Mouse (Mus musculus) cerebellum, adult 2 months (tissue): ENCODE measurements around the gene Rbm26. TPM values are rescaled to one million over a fixed set of nuclear protein-coding genes. Genes with fewer than 3 reads are reported as not detected.

ENCODE experiments used
- DNase-seq, 2 experiments: peaks; one replicate each; pipeline ENCODE4 v3.0.0; 2021
- H3K27ac ChIP-seq: fragments of 200-500 bp; 2 replicates; pipeline ENCODE4 v1.5.1; 2012; ENCODE audit warnings: low read length, control low read depth, inconsistent platforms; ENCODE audit not compliant: insufficient read depth
- H3K27me3 ChIP-seq: fragments of 200-500 bp; 2 replicates; pipeline ENCODE4 v1.6.1; 2012; ENCODE audit warnings: inconsistent platforms, mild to moderate bottlenecking, low read length, moderate library complexity; ENCODE audit not compliant: control insufficient read depth, insufficient read depth
- H3K4me1 ChIP-seq: fragments of 200-500 bp; 2 replicates; pipeline ENCODE4 v1.6.1; 2011; ENCODE audit warnings: low read length; ENCODE audit not compliant: control insufficient read depth, insufficient read depth
- H3K4me3 ChIP-seq: fragments of 200-500 bp; replicated peaks from 2 replicates; pipeline ENCODE3; 2011; ENCODE audit warnings: mild to moderate bottlenecking, low read depth, low read length, control low read depth; ENCODE audit not compliant: insufficient read depth
- CTCF ChIP-seq: fragments of 200-500 bp; IDR thresholded peaks from 2 replicates; pipeline ENCODE4 v1.5.1; 2011; ENCODE audit warnings: low read depth, mild to moderate bottlenecking, control low read depth, low read length, moderate library complexity, borderline replicate concordance; ENCODE audit not compliant: insufficient read depth
- POLR2A ChIP-seq: fragments of 200-500 bp; IDR thresholded peaks from 2 replicates; pipeline ENCODE4 v1.6.1; 2011; ENCODE audit warnings: low read length, control low read depth, borderline replicate concordance; ENCODE audit not compliant: insufficient read depth
- WGBS: fragments of 180-500 bp; shearing (Covaris S2); methylation state at CpG from one replicate; pipeline ENCODE4 v1.1.7; 2018; 5-methylcytosine and 5-hydroxymethylcytosine counted together
- polyA plus RNA-seq: library from polyadenylated mRNA; depleted of rRNA; stranded (reverse); fragments of >200 nt; gene quantifications from 2 replicates; pipeline ENCODE4 v1.2.3, GENCODE M21; 2012

Gene Rbm26
- polyA plus RNA-seq, 1 experiment: 39.6 TPM

DNA sequence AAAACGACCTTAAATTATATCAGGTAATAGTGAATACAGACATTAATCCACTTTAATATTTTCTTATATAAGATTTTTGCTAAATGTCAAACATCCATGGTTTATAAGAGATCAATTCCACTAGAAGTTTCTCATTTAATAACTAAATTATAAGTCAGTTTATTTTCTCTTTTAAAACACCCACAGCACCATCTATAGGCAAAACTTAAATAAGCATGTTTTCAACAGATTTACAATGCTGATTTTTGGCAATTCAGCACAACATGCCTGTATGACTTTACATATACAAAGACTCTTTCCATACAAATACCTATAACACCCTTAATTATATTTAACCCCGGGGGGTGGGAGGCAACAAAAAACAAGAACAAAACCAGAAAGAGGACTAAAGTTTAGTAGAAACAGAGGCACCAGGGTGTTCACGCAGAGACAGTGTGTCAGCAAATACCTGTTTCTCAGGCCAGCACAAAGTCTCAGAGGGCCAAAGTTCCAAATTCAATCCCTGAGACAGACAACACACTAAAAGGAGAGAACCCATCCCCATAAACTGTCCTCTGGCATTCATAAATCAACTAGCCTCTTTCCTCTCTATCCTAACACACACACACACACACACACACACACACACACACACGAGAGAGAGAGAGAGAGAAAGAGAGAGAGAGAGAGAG lies 49.3 kb downstream of the Rbm26 start:
- Histone ChIP-seq H3K27ac (no peak overlapping the region), H3K4me1 (no peaks in the 10 kb centered on the region), H3K4me3 (no peak overlapping the region), H3K27me3 (no peaks in the 10 kb centered on the region)
- no peak for TF ChIP-seq POLR2A
- no peak for TF ChIP-seq CTCF
- 89% methylated on average over 4 of the region's 4 CpGs for WGBS
- DNase-seq: no peak

DNA sequence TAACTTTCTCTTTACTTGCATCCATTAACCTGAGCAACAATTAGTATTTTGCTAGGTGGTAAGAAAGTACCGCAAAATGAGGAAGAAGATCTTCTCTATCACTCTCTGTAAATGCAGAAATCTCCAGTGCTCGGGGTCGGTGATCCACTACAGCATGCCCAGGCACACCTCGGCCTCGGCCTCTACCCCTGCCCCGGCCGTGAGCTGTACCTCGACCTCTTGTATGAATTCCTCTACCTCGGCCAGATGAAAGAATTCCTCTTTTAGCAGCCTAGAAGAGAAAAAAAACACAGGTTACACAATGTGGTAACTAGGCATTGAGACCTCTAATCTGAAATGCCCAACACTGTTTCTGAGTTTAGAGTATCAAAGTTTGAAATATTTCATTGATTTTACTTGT lies 52.6 kb downstream of the Rbm26 start:
- H3K4me1 ChIP-seq: no peaks in the 10 kb centered on the region
- 95% methylated on average over 9 of the region's 9 CpGs for WGBS
- DNase-seq: no peak
- no peak overlapping the region for H3K27ac ChIP-seq
- TF ChIP-seq POLR2A: no peak
- TF ChIP-seq CTCF: no peak
- no peaks in the 10 kb centered on the region for H3K27me3 ChIP-seq
- no peak overlapping the region for H3K4me3 ChIP-seq

DNA sequence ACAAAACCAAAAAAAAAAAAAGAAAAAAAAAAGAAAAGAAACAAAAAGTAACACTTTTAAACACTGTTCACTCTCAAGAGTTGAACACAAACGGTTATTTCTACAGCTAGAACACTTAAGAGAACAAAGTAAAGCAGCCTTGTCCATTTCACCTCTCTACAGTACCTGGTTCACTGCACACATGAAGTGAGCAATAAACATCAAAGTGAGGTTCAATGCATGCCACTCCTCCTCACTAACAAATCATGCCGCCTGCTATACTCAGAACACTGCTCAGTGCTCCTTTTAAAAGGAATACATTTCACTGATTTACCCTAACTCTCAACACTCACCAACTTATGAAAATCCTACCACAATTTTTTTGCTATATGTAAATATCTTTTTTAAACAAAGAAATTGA lies 61.7 kb downstream of the Rbm26 start:
- no peak for DNase-seq
- no peak overlapping the region for H3K4me3 ChIP-seq
- no peaks in the 10 kb centered on the region for H3K27me3 ChIP-seq
- TF ChIP-seq CTCF (no peak), POLR2A (no peak)
- WGBS: 88% methylated on average over 2 of the region's 2 CpGs
- no peaks in the 10 kb centered on the region for H3K4me1 ChIP-seq
- no peak overlapping the region for H3K27ac ChIP-seq

DNA sequence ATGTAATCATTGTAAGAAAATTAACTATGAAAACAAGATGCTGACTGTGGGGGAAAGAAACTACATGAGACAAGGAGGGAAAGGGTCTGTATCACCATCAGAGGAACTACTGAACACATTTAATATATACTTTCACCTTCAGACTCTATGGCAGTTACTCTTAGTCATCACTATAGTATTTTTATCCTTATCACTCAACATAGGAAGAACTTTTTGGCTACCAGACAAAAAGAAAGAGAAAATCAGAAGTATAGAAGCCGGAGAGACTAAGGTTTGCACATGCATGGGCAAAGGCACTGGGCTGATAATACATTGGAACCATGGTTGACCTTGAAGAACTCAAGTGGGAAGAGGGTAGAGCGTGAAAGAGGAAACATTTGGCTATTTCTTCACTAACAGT lies 70.9 kb downstream of the Rbm26 start:
- no peak overlapping the region for H3K4me3 ChIP-seq
- TF ChIP-seq POLR2A: no peak
- no peak for TF ChIP-seq CTCF
- 100% methylated on average over 2 of the region's 2 CpGs for WGBS

DNA sequence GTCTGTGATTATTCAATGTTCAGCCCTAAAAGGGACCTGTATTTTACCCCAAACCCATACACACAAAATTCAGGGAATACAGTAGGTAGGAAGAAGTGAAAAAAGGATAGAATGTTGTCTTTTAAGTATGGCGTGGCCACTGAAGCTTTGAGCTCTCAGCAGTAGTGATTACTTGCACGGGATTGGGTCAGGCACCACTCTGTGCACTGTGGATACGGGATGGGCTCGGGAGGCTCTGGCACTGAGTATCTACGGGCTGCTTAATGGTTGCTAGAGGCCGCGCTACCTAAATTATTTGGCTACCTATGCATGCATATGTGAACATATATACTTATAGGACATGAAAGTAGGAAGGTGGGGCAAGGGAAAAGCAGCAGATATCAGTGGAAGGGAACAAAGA lies 78.3 kb downstream of the Rbm26 start:
- WGBS: 81% methylated on average over 7 of the region's 7 CpGs
- no peak overlapping the region for H3K27ac ChIP-seq
- no peak for TF ChIP-seq POLR2A
- TF ChIP-seq CTCF: no peak
- DNase-seq: no peak
- no peaks in the 10 kb centered on the region for H3K27me3 ChIP-seq
- no peak overlapping the region for H3K4me3 ChIP-seq
- no peaks in the 10 kb centered on the region for H3K4me1 ChIP-seq

More for the DNA sequence above, 70.9 kb downstream of the Rbm26 start:
- H3K4me1 ChIP-seq: no peaks in the 10 kb centered on the region
- H3K27ac ChIP-seq: no peak overlapping the region
- H3K27me3 ChIP-seq: no peaks in the 10 kb centered on the region
- DNase-seq: no peak

DNA sequence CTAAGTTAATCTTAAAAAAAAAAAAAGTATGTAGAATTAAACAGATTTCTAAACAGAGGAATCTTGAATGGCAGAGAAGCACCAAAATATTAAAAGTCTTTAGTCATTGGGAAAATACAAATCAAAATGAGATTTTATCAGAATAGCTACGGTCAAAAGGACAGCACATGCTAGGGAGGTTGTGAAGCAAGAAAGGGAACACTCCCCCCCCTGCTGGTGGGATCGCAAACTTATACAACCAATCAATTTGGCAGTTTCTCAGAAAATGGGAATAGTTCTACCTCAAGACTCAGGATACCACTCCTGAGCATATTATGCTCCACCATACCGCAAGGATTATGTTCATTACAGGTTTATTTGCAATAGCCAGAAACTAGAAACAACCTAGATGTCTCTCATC lies 80.9 kb downstream of the Rbm26 start:
- H3K4me3 ChIP-seq: no peak overlapping the region
- no peaks in the 10 kb centered on the region for H3K27me3 ChIP-seq
- WGBS: 59% methylated on average over 3 of the region's 3 CpGs
- no peak for TF ChIP-seq CTCF
- TF ChIP-seq POLR2A: no peak
- no peak for DNase-seq
- no peak overlapping the region for H3K27ac ChIP-seq
- H3K4me1 ChIP-seq: no peaks in the 10 kb centered on the region

DNA sequence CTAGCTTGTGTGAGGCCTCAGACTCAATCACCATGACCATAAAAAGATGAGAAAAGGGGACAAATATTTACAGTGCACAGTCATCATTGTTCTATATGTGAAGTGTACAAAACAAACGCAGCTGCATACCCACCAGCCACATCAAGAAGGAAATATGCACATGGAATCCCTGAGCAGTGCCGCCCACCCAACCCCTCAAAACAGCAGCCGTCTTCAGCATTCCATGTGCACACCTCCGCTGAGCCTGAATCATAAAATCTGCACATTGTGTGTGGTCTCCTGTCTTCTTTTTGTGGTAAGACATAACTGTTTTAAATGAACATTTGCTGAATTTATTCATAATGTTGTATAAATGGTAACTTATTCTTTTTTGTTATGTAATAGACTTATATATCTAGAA lies 90.1 kb downstream of the Rbm26 start:
- no peak overlapping the region for H3K27ac ChIP-seq
- TF ChIP-seq POLR2A: no peak
- no peak for TF ChIP-seq CTCF
- H3K4me3 ChIP-seq: no peak overlapping the region
- peaks cover 1% of the 10 kb centered on the region; the same call in 1 of the 2 replicates for H3K27me3 ChIP-seq
- WGBS: 92% methylated on average over 4 of the region's 4 CpGs
- DNase-seq: no peak
- H3K4me1 ChIP-seq: no peaks in the 10 kb centered on the region

DNA sequence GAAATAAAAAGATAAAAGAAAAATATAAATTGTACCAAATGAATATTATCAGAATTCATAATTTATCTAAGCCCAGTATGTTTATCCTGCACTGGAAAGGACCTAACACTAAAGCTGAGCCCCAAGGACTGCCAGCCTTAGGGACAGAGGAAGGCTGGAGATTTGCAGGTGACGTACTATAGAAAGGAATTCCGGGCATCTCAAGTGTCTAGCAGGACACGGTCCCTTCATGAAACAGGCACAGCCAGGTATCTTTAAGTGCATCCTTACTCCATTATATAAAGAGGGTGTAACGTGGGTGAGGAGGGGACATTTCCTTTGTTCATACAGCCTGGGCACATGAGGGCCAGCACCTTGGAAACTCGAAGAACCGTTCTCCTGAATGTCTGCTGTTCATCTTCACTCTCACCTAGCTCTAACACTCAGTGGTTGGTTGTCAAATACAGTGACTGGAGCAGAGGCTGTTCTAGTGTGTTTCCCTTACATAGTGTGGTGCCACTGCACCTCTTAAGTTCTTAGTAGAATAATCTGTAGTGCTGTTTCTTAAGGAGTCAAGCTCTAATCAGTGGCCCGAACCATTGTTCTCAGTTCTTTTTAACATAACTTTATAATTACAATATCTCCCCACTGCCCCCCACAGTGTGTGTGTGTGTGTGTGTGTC lies 91.7 kb downstream of the Rbm26 start:
- Histone ChIP-seq H3K27me3 (peaks cover 1% of the 10 kb centered on the region; the same call in 1 of the 2 replicates), H3K4me1 (no peaks in the 10 kb centered on the region), H3K4me3 (no peak overlapping the region), H3K27ac (no peak overlapping the region)
- DNase-seq: no peak
- 52% methylated on average over 7 of the region's 7 CpGs for WGBS
- no peak for TF ChIP-seq POLR2A
- TF ChIP-seq CTCF: no peak

DNA sequence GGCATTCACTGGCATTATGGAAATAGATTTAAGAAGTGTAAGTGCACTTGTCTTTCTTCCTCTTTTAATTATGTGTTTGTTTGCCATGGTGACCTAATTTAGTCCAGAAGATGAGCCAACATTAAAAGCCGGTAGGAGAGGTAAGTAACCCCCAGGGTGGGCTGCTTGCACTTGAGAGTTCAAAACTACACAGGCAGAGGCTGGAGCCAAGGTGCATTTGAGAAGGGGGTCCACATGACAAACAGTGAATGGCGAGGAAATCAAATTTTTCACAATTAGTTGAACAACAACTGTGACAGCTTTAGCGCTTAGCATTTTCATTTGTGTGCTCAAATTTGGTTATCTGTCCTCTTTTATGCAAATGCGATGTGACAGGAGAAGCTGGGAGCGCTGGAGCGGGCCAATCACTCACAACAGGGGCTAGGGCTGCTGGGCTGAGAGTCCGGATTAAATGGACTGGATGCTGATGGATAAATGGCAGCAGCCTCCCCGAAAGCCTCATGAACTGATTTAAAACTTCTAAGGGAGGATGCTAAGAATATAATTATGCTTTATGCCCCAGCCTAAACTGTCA lies 92.3 kb downstream of the Rbm26 start:
- TF ChIP-seq POLR2A (no peak), CTCF (no peak)
- Histone ChIP-seq H3K27ac (no peak overlapping the region), H3K4me3 (no peak overlapping the region), H3K4me1 (no peaks in the 10 kb centered on the region), H3K27me3 (peaks cover 1% of the 10 kb centered on the region; the same call in 1 of the 2 replicates)
- no peak for DNase-seq
- WGBS: 5% methylated on average over 8 of the region's 8 CpGs
